Mouse (Mus musculus): ENCODE data around the gene Txndc12. TPM values are rescaled to one million over a fixed set of nuclear protein-coding genes. Genes with fewer than 3 reads are reported as not detected.

Gene Txndc12
- polyA plus RNA-seq, 1 experiment = 15.5 TPM

- DNase-seq = no peak
- no peak for TF ChIP-seq CTCF (IDR thresholded peaks at IDR 0.05; ENCODE audit: borderline replicate concordance, control insufficient read depth, extremely low read depth, insufficient read depth, low read length, poor library complexity)
- TF ChIP-seq POLR2A (IDR thresholded peaks at IDR 0.05; ENCODE audit: control insufficient read depth, extremely low read depth, insufficient read depth, low read length, poor library complexity) = no peak
- Histone ChIP-seq H3K4me1 (replicated peaks; ENCODE audit: control insufficient read depth, insufficient read depth, low read length) (no peaks in the 10 kb centered on the region), H3K27ac (ENCODE audit: control insufficient read depth, insufficient read depth, low read length) (no peak overlapping the region), H3K36me3 (ENCODE audit: control insufficient read depth, insufficient read depth, low read length) (no peaks in the 10 kb centered on the region), H3K27me3 (ENCODE audit: control insufficient read depth, insufficient read depth, low read length) (no peaks in the 10 kb centered on the region), H3K4me3 (ENCODE audit: control insufficient read depth, insufficient read depth, low read length) (no peak overlapping the region)
- 92% methylated on average over 7 of the region's 7 CpGs for WGBS
Measured at GRCm38 (mm10) chr4:108900421-108900820, 66.0 kb downstream of the Txndc12 start.

GRCm38 (mm10) chr4:108902886-108903285 is 68.5 kb downstream of the Txndc12 start:
- no peak for DNase-seq
- no peak overlapping the region for H3K27ac ChIP-seq (ENCODE audit: control insufficient read depth, insufficient read depth, low read length)
- 94% methylated on average over 9 of the region's 9 CpGs for WGBS
- H3K4me3 ChIP-seq (ENCODE audit: control insufficient read depth, insufficient read depth, low read length) = no peak overlapping the region
- H3K4me1 ChIP-seq (replicated peaks; ENCODE audit: control insufficient read depth, insufficient read depth, low read length) = no peaks in the 10 kb centered on the region
- TF ChIP-seq POLR2A (IDR thresholded peaks at IDR 0.05; ENCODE audit: control insufficient read depth, extremely low read depth, insufficient read depth, low read length, poor library complexity) (no peak), CTCF (IDR thresholded peaks at IDR 0.05; ENCODE audit: borderline replicate concordance, control insufficient read depth, extremely low read depth, insufficient read depth, low read length, poor library complexity) (no peak)
- H3K36me3 ChIP-seq (ENCODE audit: control insufficient read depth, insufficient read depth, low read length) = no peaks in the 10 kb centered on the region
- 0 out of 2 replicates have a peak, but pooled peaks cover 2% of the 10 kb centered on the region for H3K27me3 ChIP-seq (ENCODE audit: control insufficient read depth, insufficient read depth, low read length)

GRCm38 (mm10) chr4:108903346-108903745 is 68.9 kb downstream of the Txndc12 start:
- WGBS = 93% methylated on average over 9 of the region's 9 CpGs
- Histone ChIP-seq H3K4me3 (ENCODE audit: control insufficient read depth, insufficient read depth, low read length) (no peak overlapping the region), H3K27me3 (ENCODE audit: control insufficient read depth, insufficient read depth, low read length) (0 out of 2 replicates have a peak, but pooled peaks cover 2% of the 10 kb centered on the region), H3K27ac (ENCODE audit: control insufficient read depth, insufficient read depth, low read length) (no peak overlapping the region), H3K36me3 (ENCODE audit: control insufficient read depth, insufficient read depth, low read length) (no peaks in the 10 kb centered on the region), H3K4me1 (replicated peaks; ENCODE audit: control insufficient read depth, insufficient read depth, low read length) (no peaks in the 10 kb centered on the region)
- no peak for DNase-seq
- TF ChIP-seq POLR2A (IDR thresholded peaks at IDR 0.05; ENCODE audit: control insufficient read depth, extremely low read depth, insufficient read depth, low read length, poor library complexity) (no peak), CTCF (IDR thresholded peaks at IDR 0.05; ENCODE audit: borderline replicate concordance, control insufficient read depth, extremely low read depth, insufficient read depth, low read length, poor library complexity) (no peak)

- TF ChIP-seq POLR2A (IDR thresholded peaks at IDR 0.05; ENCODE audit: control insufficient read depth, extremely low read depth, insufficient read depth, low read length, poor library complexity) = no peak
- no peak for TF ChIP-seq CTCF (IDR thresholded peaks at IDR 0.05; ENCODE audit: borderline replicate concordance, control insufficient read depth, extremely low read depth, insufficient read depth, low read length, poor library complexity)
- WGBS = 77% methylated on average over 6 of the region's 6 CpGs
Measured at GRCm38 (mm10) chr4:108904076-108904475, 69.7 kb downstream of the Txndc12 start.

GRCm38 (mm10) chr4:108904790-108905189 is 70.4 kb downstream of the Txndc12 start:
- WGBS = 88% methylated on average over 10 of the region's 10 CpGs
- no peak for DNase-seq
- TF ChIP-seq POLR2A (IDR thresholded peaks at IDR 0.05; ENCODE audit: control insufficient read depth, extremely low read depth, insufficient read depth, low read length, poor library complexity) = no peak
- TF ChIP-seq CTCF (IDR thresholded peaks at IDR 0.05; ENCODE audit: borderline replicate concordance, control insufficient read depth, extremely low read depth, insufficient read depth, low read length, poor library complexity) = no peak
- H3K4me1 ChIP-seq (replicated peaks; ENCODE audit: control insufficient read depth, insufficient read depth, low read length) = no peaks in the 10 kb centered on the region
- H3K36me3 ChIP-seq (ENCODE audit: control insufficient read depth, insufficient read depth, low read length) = no peaks in the 10 kb centered on the region
- H3K27ac ChIP-seq (ENCODE audit: control insufficient read depth, insufficient read depth, low read length) = no peak overlapping the region
- H3K4me3 ChIP-seq (ENCODE audit: control insufficient read depth, insufficient read depth, low read length) = no peak overlapping the region
- H3K27me3 ChIP-seq (ENCODE audit: control insufficient read depth, insufficient read depth, low read length) = 0 out of 2 replicates have a peak, but pooled peaks cover 2% of the 10 kb centered on the region

More at GRCm38 (mm10) chr4:108904076-108904475, 69.7 kb downstream of the Txndc12 start:
- H3K4me3 ChIP-seq (ENCODE audit: control insufficient read depth, insufficient read depth, low read length) = no peak overlapping the region
- no peak overlapping the region for H3K27ac ChIP-seq (ENCODE audit: control insufficient read depth, insufficient read depth, low read length)
- DNase-seq = no peak
- 0 out of 2 replicates have a peak, but pooled peaks cover 2% of the 10 kb centered on the region for H3K27me3 ChIP-seq (ENCODE audit: control insufficient read depth, insufficient read depth, low read length)
- H3K4me1 ChIP-seq (replicated peaks; ENCODE audit: control insufficient read depth, insufficient read depth, low read length) = no peaks in the 10 kb centered on the region
- no peaks in the 10 kb centered on the region for H3K36me3 ChIP-seq (ENCODE audit: control insufficient read depth, insufficient read depth, low read length)

- WGBS = 54% methylated on average over 6 of the region's 6 CpGs
- H3K4me3 ChIP-seq (ENCODE audit: control insufficient read depth, insufficient read depth, low read length) = no peak overlapping the region
- no peaks in the 10 kb centered on the region for H3K36me3 ChIP-seq (ENCODE audit: control insufficient read depth, insufficient read depth, low read length)
- H3K4me1 ChIP-seq (replicated peaks; ENCODE audit: control insufficient read depth, insufficient read depth, low read length) = no peaks in the 10 kb centered on the region
- H3K27ac ChIP-seq (ENCODE audit: control insufficient read depth, insufficient read depth, low read length) = no peak overlapping the region
- H3K27me3 ChIP-seq (ENCODE audit: control insufficient read depth, insufficient read depth, low read length) = 0 out of 2 replicates have a peak, but pooled peaks cover 2% of the 10 kb centered on the region
- TF ChIP-seq CTCF (IDR thresholded peaks at IDR 0.05; ENCODE audit: borderline replicate concordance, control insufficient read depth, extremely low read depth, insufficient read depth, low read length, poor library complexity) = no peak
- TF ChIP-seq POLR2A (IDR thresholded peaks at IDR 0.05; ENCODE audit: control insufficient read depth, extremely low read depth, insufficient read depth, low read length, poor library complexity) = no peak
- no peak for DNase-seq
Measured at GRCm38 (mm10) chr4:108905859-108906258, 71.5 kb downstream of the Txndc12 start.

- Histone ChIP-seq H3K36me3 (ENCODE audit: control insufficient read depth, insufficient read depth, low read length) (no peaks in the 10 kb centered on the region), H3K27ac (ENCODE audit: control insufficient read depth, insufficient read depth, low read length) (no peak overlapping the region), H3K27me3 (ENCODE audit: control insufficient read depth, insufficient read depth, low read length) (0 out of 2 replicates have a peak, but pooled peaks cover 2% of the 10 kb centered on the region), H3K4me1 (replicated peaks; ENCODE audit: control insufficient read depth, insufficient read depth, low read length) (no peaks in the 10 kb centered on the region), H3K4me3 (ENCODE audit: control insufficient read depth, insufficient read depth, low read length) (no peak overlapping the region)
- DNase-seq = no peak
- no peak for TF ChIP-seq POLR2A (IDR thresholded peaks at IDR 0.05; ENCODE audit: control insufficient read depth, extremely low read depth, insufficient read depth, low read length, poor library complexity)
- no peak for TF ChIP-seq CTCF (IDR thresholded peaks at IDR 0.05; ENCODE audit: borderline replicate concordance, control insufficient read depth, extremely low read depth, insufficient read depth, low read length, poor library complexity)
Measured at GRCm38 (mm10) chr4:108907475-108907874, 73.1 kb downstream of the Txndc12 start.

Data from thymus, adult 2 months (tissue).